Mouse (Mus musculus) G1E (cell line): Measurements from ENCODE around the gene Gm49358.

ENCODE experiments used
- CTCF ChIP-seq: IDR thresholded peaks from 2 replicates; pipeline ENCODE4 v1.5.1; 2012; ENCODE audit warnings: low read depth, low read length, inconsistent platforms, mixed read lengths
- GATA1 ChIP-seq: IDR thresholded peaks from 2 replicates; pipeline ENCODE4 v1.6.1; 2012; ENCODE audit warnings: borderline replicate concordance, low read length, inconsistent platforms, mixed read lengths
- GATA2 ChIP-seq: IDR thresholded peaks from 2 replicates; pipeline ENCODE4 v1.6.1; 2012; ENCODE audit warnings: low read depth, low read length, inconsistent platforms, borderline replicate concordance
- POLR2AphosphoS5 ChIP-seq: IDR thresholded peaks from 2 replicates; pipeline ENCODE4 v1.6.1; 2012; ENCODE audit warnings: low read depth, low read length, inconsistent platforms; ENCODE audit not compliant: insufficient replicate concordance
- TAL1 ChIP-seq: conservative IDR thresholded peaks from 2 replicates; pipeline ENCODE4 v1.6.1; 2012; ENCODE audit warnings: low read depth, low read length, inconsistent platforms, mixed read lengths

GRCm38 (mm10) chr10:86810612-86811011 lies 46.8 kb downstream of the Gm49358 start:
- TF ChIP-seq TAL1 (no peak), CTCF (no peak), GATA1 (no peak), POLR2AphosphoS5 (no peak), GATA2 (no peak)
